Mouse (Mus musculus) hindbrain, embryonic 16.5 days (tissue): ENCODE measurements around the gene Gm4553. TPM values are rescaled to one million over a fixed set of nuclear protein-coding genes. Genes with fewer than 3 reads are reported as not detected.
"Not testable (repeated sequence)": the region's sequence is repeated elsewhere in the genome, so short reads cannot be mapped to it uniquely, and the experiment has no call there.

Source experiments
- ATAC-seq: fragments of 200-750 bp; cut with Nextera tagmentation; 2 replicates; pipeline ENCODE4 v1.8.0; 2017; ENCODE audit warnings: moderate TSS enrichment, moderate library complexity
- H3K27ac ChIP-seq: fragments of 300-500 bp; sonication (generic); 2 replicates; pipeline ENCODE4 v1.5.1; 2014; ENCODE audit warnings: low read depth, mild to moderate bottlenecking, control low read depth, low read length, moderate library complexity
- H3K27me3 ChIP-seq: fragments of 300-500 bp; sonication (generic); replicated peaks from 2 replicates; pipeline ENCODE4 v1.6.1; 2014; ENCODE audit warnings: low read length; ENCODE audit not compliant: control insufficient read depth, insufficient read depth
- H3K36me3 ChIP-seq: fragments of 300-500 bp; sonication (generic); 2 replicates; pipeline ENCODE4 v1.6.1; 2014; ENCODE audit warnings: mild to moderate bottlenecking, low read length, moderate library complexity, mixed read lengths; ENCODE audit not compliant: control insufficient read depth, insufficient read depth
- H3K4me1 ChIP-seq: fragments of 300-500 bp; sonication (generic); 2 replicates; pipeline ENCODE4 v1.6.1; 2014; ENCODE audit warnings: low read depth, low read length; ENCODE audit not compliant: control insufficient read depth, insufficient read depth
- H3K4me2 ChIP-seq: fragments of 300-500 bp; sonication (generic); 2 replicates; pipeline ENCODE4 v1.6.1; 2014; ENCODE audit warnings: mild to moderate bottlenecking, low read length, control low read depth, moderate library complexity
- H3K4me3 ChIP-seq: fragments of 300-500 bp; sonication (generic); 2 replicates; pipeline ENCODE4 v1.5.1; 2014; ENCODE audit warnings: mild to moderate bottlenecking, low read length, control low read depth, moderate library complexity
- H3K9ac ChIP-seq: fragments of 300-500 bp; sonication (generic); 2 replicates; pipeline ENCODE4 v1.6.1; 2014; ENCODE audit warnings: low read depth, mild to moderate bottlenecking, control low read depth, low read length, moderate library complexity
- H3K9me3 ChIP-seq: fragments of 300-500 bp; sonication (generic); 2 replicates; pipeline ENCODE4 v1.6.1; 2014; ENCODE audit warnings: mild to moderate bottlenecking, low read length, moderate library complexity; ENCODE audit not compliant: control insufficient read depth
- WGBS: fragments of 180-500 bp; shearing (Covaris S2); extraction: QIAGEN DNeasy Blood & Tissue Kit; methylation state at CpG from one replicate; pipeline ENCODE4 v1.1.7; 2014; 5-methylcytosine and 5-hydroxymethylcytosine counted together
- polyA plus RNA-seq: library from polyadenylated mRNA; unstranded; fragments of >200 nt; fragmentation: Nextera tagmentation; extraction: Ambion mirVana; gene quantifications from 2 replicates; pipeline ENCODE4 v1.2.1, GENCODE M21; 2015

Gm4553 gene
- polyA plus RNA-seq, 1 experiment from 2014 or later: not detected

DNA sequence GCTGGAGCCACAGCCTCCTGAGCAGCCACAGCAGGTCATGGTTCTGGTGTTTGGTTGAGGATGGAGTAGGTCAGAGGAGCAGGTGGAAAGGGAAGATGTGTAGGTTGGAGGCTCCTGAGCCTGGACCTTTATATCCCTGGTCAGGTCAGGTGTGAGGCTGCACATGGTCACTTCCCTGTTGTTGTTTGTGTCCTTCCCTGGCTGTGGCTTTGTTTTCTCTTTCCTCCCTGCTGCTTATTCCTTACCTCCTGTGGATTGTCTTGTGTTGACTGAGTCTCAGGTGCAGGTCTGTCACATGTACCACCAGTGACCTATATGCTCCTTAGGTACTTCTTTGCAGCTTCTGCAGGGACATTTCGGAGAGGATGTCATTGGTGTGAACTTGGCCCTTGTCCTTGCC, 21.0 kb downstream of the Gm4553 start, which contains the start of gene Gm45337:
TSS of gene Gm45337 (minus strand) at position 101 of the 400 bp plus-strand sequence.
- H3K27ac ChIP-seq: no peak within 1 kb of the TSS
- H3K4me3 ChIP-seq: no peak within 1 kb of the TSS
- WGBS: 85% methylated on average over 1 of the region's 1 CpGs
- no peaks in the 10 kb centered on the region for H3K27me3 ChIP-seq
- no peaks in the 10 kb centered on the region for H3K4me1 ChIP-seq
- no peak for ATAC-seq
- H3K4me2 ChIP-seq: no peak within 1 kb of the TSS
- no peak within 1 kb of the TSS for H3K9ac ChIP-seq
- no peaks in the 10 kb centered on the region for H3K36me3 ChIP-seq
- H3K9me3 ChIP-seq: no peaks in the 10 kb centered on the region

DNA sequence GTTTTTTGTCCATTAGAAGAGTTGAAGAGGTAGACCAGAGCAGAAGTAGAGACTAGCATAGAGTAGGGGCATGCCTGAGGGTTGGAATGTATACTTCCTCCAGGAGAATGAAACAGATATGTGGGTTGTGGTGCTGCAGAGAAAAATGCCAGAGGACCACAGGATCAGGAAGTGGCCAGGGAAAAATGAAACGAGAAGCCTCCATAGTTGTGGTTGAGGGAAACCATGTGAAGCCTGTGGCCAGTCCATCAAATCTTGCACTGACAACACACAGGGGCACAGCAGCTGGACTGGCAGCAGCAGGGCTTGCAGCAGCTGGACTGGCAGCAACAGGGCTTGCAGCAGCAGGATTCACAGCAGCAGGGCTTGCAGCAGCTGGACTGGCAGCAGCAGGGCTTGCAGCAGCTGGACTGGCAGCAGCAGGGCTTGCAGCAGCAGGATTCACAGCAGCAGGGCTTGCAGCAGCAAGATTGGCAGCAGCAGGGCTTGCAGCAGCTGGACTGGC, 22.0 kb downstream of the Gm4553 start:
- H3K9ac ChIP-seq, H3K9me3 ChIP-seq, H3K4me1 ChIP-seq, H3K27me3 ChIP-seq, H3K27ac ChIP-seq, H3K4me2 ChIP-seq, H3K36me3 ChIP-seq, ATAC-seq, H3K4me3 ChIP-seq: not testable (repeated sequence)
- 55% methylated on average over 1 of the region's 1 CpGs for WGBS

DNA sequence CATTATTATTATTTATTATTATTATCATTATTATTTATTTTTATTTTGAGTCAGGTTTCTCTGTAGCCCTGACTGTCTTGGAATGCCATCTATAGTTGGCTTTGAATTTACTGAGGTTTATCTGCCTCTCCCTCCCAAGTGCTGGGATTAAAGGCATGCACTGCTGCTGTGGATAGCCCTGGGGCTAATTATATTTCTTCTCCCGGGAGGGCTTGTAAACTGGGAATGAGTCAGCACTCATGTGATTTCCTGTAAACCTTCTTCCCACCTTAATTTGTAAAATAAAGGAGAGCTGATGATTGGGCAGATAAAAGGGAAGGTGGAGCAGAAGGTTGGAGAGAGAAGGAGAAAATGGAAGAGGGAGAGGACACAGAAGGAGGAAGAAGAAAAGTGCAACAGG, 24.8 kb downstream of the Gm4553 start:
- no peak overlapping the region for H3K27ac ChIP-seq
- no peak overlapping the region for H3K4me2 ChIP-seq
- H3K36me3 ChIP-seq: no peaks in the 10 kb centered on the region
- no peaks in the 10 kb centered on the region for H3K27me3 ChIP-seq
- 38% methylated on average over 1 of the region's 1 CpGs for WGBS
- no peak overlapping the region for H3K4me3 ChIP-seq
- no peak for ATAC-seq
- no peaks in the 10 kb centered on the region for H3K4me1 ChIP-seq
- no peaks in the 10 kb centered on the region for H3K9me3 ChIP-seq
- no peak overlapping the region for H3K9ac ChIP-seq

- H3K4me2 ChIP-seq, H3K27me3 ChIP-seq, H3K4me1 ChIP-seq, H3K9me3 ChIP-seq, H3K9ac ChIP-seq, H3K27ac ChIP-seq, H3K4me3 ChIP-seq, ATAC-seq, H3K36me3 ChIP-seq: not testable (repeated sequence)
- WGBS: 39% methylated on average over 2 of the region's 2 CpGs
These were observed 29.6 kb downstream of the Gm4553 start, which contains the start of gene Gm39115 for GRCm38 (mm10) chr7:142135934-142136333. TSS of gene Gm39115 (minus strand) at chr7:142136034.

DNA sequence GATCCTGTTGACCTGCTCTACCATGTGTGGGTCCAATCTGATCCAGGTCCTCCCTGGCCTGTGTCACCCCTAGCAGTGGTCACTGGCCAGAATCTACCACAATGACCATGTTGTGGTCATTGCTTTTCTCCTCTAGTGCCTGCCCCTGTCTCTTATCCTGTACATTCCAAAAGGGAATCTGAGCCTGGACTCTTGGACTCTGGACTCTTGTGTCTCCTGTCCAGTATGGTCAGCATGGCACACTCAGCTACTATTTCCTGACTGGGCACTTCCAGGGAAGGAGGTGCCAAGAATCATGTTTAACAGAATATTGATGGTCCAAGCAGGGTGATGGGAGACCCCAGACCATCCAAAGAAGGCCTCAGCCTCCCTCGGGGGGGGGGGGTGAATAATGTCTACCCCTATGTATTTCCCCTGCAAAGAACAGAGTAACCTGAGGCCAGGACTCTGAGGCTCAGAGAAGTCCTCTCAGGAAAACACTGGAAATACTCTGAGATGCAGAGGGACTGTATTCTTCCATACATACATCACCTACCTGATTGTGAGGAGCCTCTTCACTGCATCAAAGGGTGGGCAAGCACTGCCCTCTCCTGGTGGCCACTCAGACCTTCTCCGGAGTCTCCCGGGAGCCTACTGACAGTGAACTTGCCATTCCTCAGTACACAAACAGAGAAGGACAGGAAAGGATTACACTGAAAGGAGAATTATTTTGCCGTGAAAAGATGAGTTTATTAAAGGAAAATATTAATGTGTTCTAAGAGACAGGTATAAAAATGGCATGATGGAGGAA, 31.1 kb downstream of the Gm4553 start:
- Histone ChIP-seq H3K4me2 (no peak overlapping the region), H3K9me3 (no peaks in the 10 kb centered on the region), H3K27ac (no peak overlapping the region), H3K4me1 (no peaks in the 10 kb centered on the region), H3K36me3 (no peaks in the 10 kb centered on the region), H3K9ac (no peak overlapping the region), H3K4me3 (no peak overlapping the region), H3K27me3 (no peaks in the 10 kb centered on the region)
- WGBS: 58% methylated on average over 4 of the region's 4 CpGs
- ATAC-seq: 0 out of 2 replicates have a peak, but pooled peaks have one; percentile 45

DNA sequence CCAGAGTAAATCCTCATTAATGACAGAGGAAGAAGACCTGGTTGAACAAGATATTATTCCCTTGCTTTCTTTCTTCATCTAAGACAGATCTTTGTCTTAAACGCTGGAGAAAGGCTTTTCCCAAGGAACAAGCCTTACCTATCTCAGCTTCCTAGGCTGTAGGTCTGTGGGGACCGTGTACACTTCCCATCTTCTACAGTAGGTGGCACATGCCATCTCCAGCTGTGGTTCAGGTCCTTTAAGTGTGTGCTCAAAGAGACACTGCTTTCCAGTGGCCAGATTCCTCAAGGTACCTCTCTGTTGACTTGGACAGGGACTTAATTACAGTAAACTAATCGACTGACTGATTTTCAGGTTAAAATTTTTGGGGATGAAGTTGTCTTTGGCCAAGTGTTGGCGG, 36.7 kb downstream of the Gm4553 start:
- Histone ChIP-seq H3K9ac (no peak overlapping the region), H3K9me3 (no peaks in the 10 kb centered on the region), H3K4me2 (no peak overlapping the region), H3K36me3 (no peaks in the 10 kb centered on the region), H3K27ac (no peak overlapping the region), H3K4me3 (no peak overlapping the region), H3K4me1 (no peaks in the 10 kb centered on the region), H3K27me3 (no peaks in the 10 kb centered on the region)
- ATAC-seq: no peak
- 67% methylated on average over 4 of the region's 4 CpGs for WGBS

DNA sequence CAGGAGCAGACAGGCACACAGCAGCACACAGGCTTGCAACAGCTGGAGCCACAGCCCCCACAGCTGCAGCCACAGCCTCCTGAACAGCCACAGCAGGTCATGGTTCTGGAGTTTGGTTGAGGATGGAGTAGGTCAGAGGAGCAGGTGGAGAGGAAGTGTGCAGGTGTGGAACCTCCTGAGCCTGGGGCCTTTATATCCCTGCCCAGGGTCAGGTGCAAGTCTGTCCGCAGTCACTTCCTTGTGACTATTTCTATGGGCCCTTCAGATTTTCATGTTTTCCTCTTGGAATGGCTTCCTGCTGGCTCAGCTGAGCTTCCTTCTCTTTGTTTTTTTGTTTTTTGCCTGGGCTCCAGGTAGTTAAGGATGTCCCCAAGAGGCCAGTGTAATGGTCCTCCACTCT, 44.9 kb downstream of the Gm4553 start, which contains the start of gene Gm45618:
TSS of gene Gm45618 (minus strand) at position 101 of the 400 bp plus-strand sequence.
- not testable (repeated sequence) for H3K9me3 ChIP-seq, H3K9ac ChIP-seq, H3K27ac ChIP-seq, ATAC-seq, H3K36me3 ChIP-seq, H3K27me3 ChIP-seq, H3K4me1 ChIP-seq, H3K4me3 ChIP-seq, H3K4me2 ChIP-seq
- 90% methylated on average over 1 of the region's 1 CpGs for WGBS

- Histone ChIP-seq H3K4me3 (no peak overlapping the region), H3K9ac (no peak overlapping the region), H3K4me1 (no peaks in the 10 kb centered on the region), H3K36me3 (no peaks in the 10 kb centered on the region), H3K27ac (no peak overlapping the region), H3K4me2 (no peak overlapping the region), H3K27me3 (no peaks in the 10 kb centered on the region), H3K9me3 (no peaks in the 10 kb centered on the region)
- no peak for ATAC-seq
- WGBS: 27% methylated on average over 5 of the region's 5 CpGs
These were observed 45.9 kb downstream of the Gm4553 start for GRCm38 (mm10) chr7:142119632-142120031.
